Mouse (Mus musculus) heart, adult 2 months (tissue): Measurements from ENCODE around the gene Mad1l1.

Experiments used
- CTCF ChIP-seq: fragments of 200-600 bp; IDR thresholded peaks from 2 replicates; pipeline ENCODE4 v1.8.1; 2022; ENCODE audit warnings: antibody characterized with exemption, mild to moderate bottlenecking, moderate library complexity
- EP300 ChIP-seq: fragments of 200-500 bp; IDR thresholded peaks from 2 replicates; pipeline ENCODE4 v1.6.1; 2011; ENCODE audit warnings: low read depth, low read length, control low read depth; ENCODE audit not compliant: insufficient read depth
- POLR2A ChIP-seq: fragments of 200-500 bp; IDR thresholded peaks from 2 replicates; pipeline ENCODE4 v1.6.1; 2011; ENCODE audit warnings: mild to moderate bottlenecking, low read depth, low read length, control low read depth; ENCODE audit not compliant: insufficient read depth

DNA sequence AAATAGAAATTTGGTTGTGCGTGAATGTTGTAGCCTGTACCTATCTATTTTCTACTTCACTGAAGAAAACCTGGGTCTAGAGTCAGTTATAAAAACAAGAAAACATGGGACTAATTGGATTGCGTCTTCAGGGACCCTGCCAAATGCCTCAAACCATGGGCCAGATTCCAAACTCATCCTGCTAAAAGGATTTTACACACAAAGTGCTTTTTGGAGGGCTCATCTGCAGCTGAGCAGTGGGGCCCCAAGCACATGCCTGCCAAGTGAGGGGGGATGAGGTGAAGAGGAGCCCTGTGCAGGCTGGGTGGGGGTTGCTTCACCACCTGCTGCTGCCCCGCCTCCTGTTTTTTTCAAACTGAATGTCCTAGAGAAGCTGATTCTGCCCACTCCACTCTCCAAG is 199.4 kb downstream of the Mad1l1 start:
- TF ChIP-seq POLR2A (no peak), EP300 (no peak), CTCF (no peak)
